Mouse (Mus musculus): ENCODE measurements around the gene Cplx2. TPM values are rescaled to one million over a fixed set of nuclear protein-coding genes. Genes with fewer than 3 reads are reported as not detected.

Gene Cplx2
- polyA plus RNA-seq, 1 experiment from 2014 or later, result 7.3 TPM

GRCm38 (mm10) chr13:54405805-54406204 lies 34.7 kb downstream of the Cplx2 start:
- H3K27me3 ChIP-seq, result no peaks in the 10 kb centered on the region
- no peaks in the 10 kb centered on the region for H3K36me3 ChIP-seq
- H3K9me3 ChIP-seq, result no peaks in the 10 kb centered on the region
- no peak for ATAC-seq (ENCODE audit: insufficient number of reproducible peaks, insufficient read depth, low FRiP score, low TSS enrichment, low read depth)
- no peak overlapping the region for H3K4me3 ChIP-seq
- WGBS, result 78% methylated on average over 2 of the region's 2 CpGs
- H3K4me2 ChIP-seq, result no peak overlapping the region
- no peak overlapping the region for H3K9ac ChIP-seq
- no peak overlapping the region for H3K27ac ChIP-seq
- peaks cover 28% of the 10 kb centered on the region for H3K4me1 ChIP-seq

- no peak for ATAC-seq (ENCODE audit: insufficient number of reproducible peaks, insufficient read depth, low FRiP score, low TSS enrichment, low read depth)
- H3K9ac ChIP-seq, result no peak overlapping the region
- no peaks in the 10 kb centered on the region for H3K9me3 ChIP-seq
- no peaks in the 10 kb centered on the region for H3K27me3 ChIP-seq
- H3K4me3 ChIP-seq, result no peak overlapping the region
- WGBS, result 74% methylated on average over 3 of the region's 3 CpGs
- H3K36me3 ChIP-seq, result no peaks in the 10 kb centered on the region
- no peak overlapping the region for H3K4me2 ChIP-seq
- H3K27ac ChIP-seq, result no peak overlapping the region
- H3K4me1 ChIP-seq, result peaks cover 10% of the 10 kb centered on the region
Observed at GRCm38 (mm10) chr13:54411656-54412055, 40.5 kb downstream of the Cplx2 start.

GRCm38 (mm10) chr13:54412236-54412635 lies 41.1 kb downstream of the Cplx2 start:
- Histone ChIP-seq H3K4me1 (peaks cover 10% of the 10 kb centered on the region), H3K4me2 (no peak overlapping the region), H3K9me3 (no peaks in the 10 kb centered on the region), H3K4me3 (no peak overlapping the region), H3K27ac (no peak overlapping the region), H3K9ac (no peak overlapping the region), H3K36me3 (no peaks in the 10 kb centered on the region), H3K27me3 (no peaks in the 10 kb centered on the region)
- 10% methylated on average over 7 of the region's 7 CpGs for WGBS
- ATAC-seq (ENCODE audit: insufficient number of reproducible peaks, insufficient read depth, low FRiP score, low TSS enrichment, low read depth), result no peak

GRCm38 (mm10) chr13:54412721-54413120 lies 41.6 kb downstream of the Cplx2 start:
- Histone ChIP-seq H3K9me3 (no peaks in the 10 kb centered on the region), H3K4me1 (peaks cover 10% of the 10 kb centered on the region), H3K27ac (no peak overlapping the region), H3K4me2 (no peak overlapping the region), H3K27me3 (no peaks in the 10 kb centered on the region), H3K36me3 (no peaks in the 10 kb centered on the region), H3K9ac (no peak overlapping the region), H3K4me3 (no peak overlapping the region)
- 74% methylated on average over 4 of the region's 4 CpGs for WGBS
- ATAC-seq (ENCODE audit: insufficient number of reproducible peaks, insufficient read depth, low FRiP score, low TSS enrichment, low read depth), result no peak

GRCm38 (mm10) chr13:54415059-54415458 lies 43.9 kb downstream of the Cplx2 start:
- H3K27ac ChIP-seq, result no peak overlapping the region
- H3K27me3 ChIP-seq, result no peaks in the 10 kb centered on the region
- H3K9ac ChIP-seq, result no peak overlapping the region
- H3K4me1 ChIP-seq, result peaks cover 10% of the 10 kb centered on the region
- ATAC-seq (ENCODE audit: insufficient number of reproducible peaks, insufficient read depth, low FRiP score, low TSS enrichment, low read depth), result no peak
- H3K4me2 ChIP-seq, result no peak overlapping the region
- no peaks in the 10 kb centered on the region for H3K36me3 ChIP-seq
- no peak overlapping the region for H3K4me3 ChIP-seq
- H3K9me3 ChIP-seq, result no peaks in the 10 kb centered on the region
- WGBS, result 88% methylated on average over 4 of the region's 4 CpGs

GRCm38 (mm10) chr13:54418781-54419327 lies 47.7 kb downstream of the Cplx2 start:
- no peaks in the 10 kb centered on the region for H3K9me3 ChIP-seq
- no peak overlapping the region for H3K4me2 ChIP-seq
- H3K9ac ChIP-seq, result no peak overlapping the region
- H3K4me3 ChIP-seq, result no peak overlapping the region
- WGBS, result 70% methylated on average over 10 of the region's 10 CpGs
- H3K36me3 ChIP-seq, result no peaks in the 10 kb centered on the region
- no peak overlapping the region for H3K27ac ChIP-seq
- ATAC-seq (ENCODE audit: insufficient number of reproducible peaks, insufficient read depth, low FRiP score, low TSS enrichment, low read depth), result no peak
- no peaks in the 10 kb centered on the region for H3K27me3 ChIP-seq
- no peaks in the 10 kb centered on the region for H3K4me1 ChIP-seq

- H3K4me3 ChIP-seq, result no peak overlapping the region
- no peak overlapping the region for H3K27ac ChIP-seq
- no peaks in the 10 kb centered on the region for H3K36me3 ChIP-seq
- no peaks in the 10 kb centered on the region for H3K27me3 ChIP-seq
- H3K9ac ChIP-seq, result no peak overlapping the region
- H3K9me3 ChIP-seq, result no peaks in the 10 kb centered on the region
- no peak overlapping the region for H3K4me2 ChIP-seq
- peaks cover 5% of the 10 kb centered on the region for H3K4me1 ChIP-seq
- ATAC-seq (ENCODE audit: insufficient number of reproducible peaks, insufficient read depth, low FRiP score, low TSS enrichment, low read depth), result no peak
- WGBS, result 75% methylated on average over 12 of the region's 12 CpGs
Observed at GRCm38 (mm10) chr13:54420226-54420625, 49.1 kb downstream of the Cplx2 start.

- 39% methylated on average over 2 of the region's 2 CpGs for WGBS
Observed at GRCm38 (mm10) chr13:54425269-54425668, 54.1 kb downstream of the Cplx2 start.

GRCm38 (mm10) chr13:54426781-54427655 lies 55.9 kb downstream of the Cplx2 start:
- Histone ChIP-seq H3K36me3 (no peaks in the 10 kb centered on the region), H3K27me3 (no peaks in the 10 kb centered on the region), H3K9me3 (no peaks in the 10 kb centered on the region), H3K4me3 (no peak overlapping the region), H3K27ac (no peak overlapping the region), H3K4me2 (no peak overlapping the region), H3K4me1 (peaks cover 9% of the 10 kb centered on the region), H3K9ac (no peak overlapping the region)
- 76% methylated on average over 10 of the region's 10 CpGs for WGBS
- no peak for ATAC-seq (ENCODE audit: insufficient number of reproducible peaks, insufficient read depth, low FRiP score, low TSS enrichment, low read depth)

More at GRCm38 (mm10) chr13:54425269-54425668, 54.1 kb downstream of the Cplx2 start:
- Histone ChIP-seq H3K4me2 (no peak overlapping the region), H3K27ac (peak overlapping the region; percentile 66), H3K4me3 (no peak overlapping the region), H3K4me1 (peaks cover 9% of the 10 kb centered on the region), H3K27me3 (no peaks in the 10 kb centered on the region), H3K36me3 (no peaks in the 10 kb centered on the region), H3K9me3 (no peaks in the 10 kb centered on the region), H3K9ac (no peak overlapping the region)
- peak; percentile 89 for ATAC-seq (ENCODE audit: insufficient number of reproducible peaks, insufficient read depth, low FRiP score, low TSS enrichment, low read depth)

GRCm38 (mm10) chr13:54428771-54429170 lies 57.6 kb downstream of the Cplx2 start:
- ATAC-seq (ENCODE audit: insufficient number of reproducible peaks, insufficient read depth, low FRiP score, low TSS enrichment, low read depth), result no peak
- H3K27me3 ChIP-seq, result no peaks in the 10 kb centered on the region
- no peak overlapping the region for H3K4me2 ChIP-seq
- no peak overlapping the region for H3K9ac ChIP-seq
- H3K36me3 ChIP-seq, result no peaks in the 10 kb centered on the region
- no peak overlapping the region for H3K4me3 ChIP-seq
- 68% methylated on average over 3 of the region's 3 CpGs for WGBS
- peaks cover 9% of the 10 kb centered on the region for H3K4me1 ChIP-seq
- H3K27ac ChIP-seq, result no peak overlapping the region
- no peaks in the 10 kb centered on the region for H3K9me3 ChIP-seq

- Histone ChIP-seq H3K4me1 (peaks cover 5% of the 10 kb centered on the region), H3K4me2 (no peak overlapping the region), H3K9me3 (no peaks in the 10 kb centered on the region), H3K27ac (no peak overlapping the region), H3K4me3 (no peak overlapping the region), H3K36me3 (no peaks in the 10 kb centered on the region), H3K27me3 (no peaks in the 10 kb centered on the region), H3K9ac (no peak overlapping the region)
- no peak for ATAC-seq (ENCODE audit: insufficient number of reproducible peaks, insufficient read depth, low FRiP score, low TSS enrichment, low read depth)
- 54% methylated on average over 2 of the region's 2 CpGs for WGBS
Observed at GRCm38 (mm10) chr13:54430051-54430450, 58.9 kb downstream of the Cplx2 start.

- Histone ChIP-seq H3K9me3 (no peaks in the 10 kb centered on the region), H3K27me3 (no peaks in the 10 kb centered on the region), H3K27ac (no peak overlapping the region), H3K9ac (no peak overlapping the region), H3K4me1 (no peaks in the 10 kb centered on the region), H3K36me3 (no peaks in the 10 kb centered on the region), H3K4me2 (no peak overlapping the region), H3K4me3 (no peak overlapping the region)
- 80% methylated on average over 9 of the region's 9 CpGs for WGBS
- ATAC-seq (ENCODE audit: insufficient number of reproducible peaks, insufficient read depth, low FRiP score, low TSS enrichment, low read depth), result no peak
Observed at GRCm38 (mm10) chr13:54431161-54431560, 60.0 kb downstream of the Cplx2 start.
